8 mouse cellular contexts compared by ENCODE assay signal in genomic region chr4:133370298-133371274, GRCm38 (mm10). TPM values are rescaled to one million over a fixed set of nuclear protein-coding genes. Genes with fewer than 3 reads are reported as not detected.
DNase-seq lines count a peak whose midpoint lies in the region; ATAC-seq and TF ChIP-seq lines count a peak whose summit lies in the region.

No protein-coding gene starts in this region.

- ATAC-seq in heart, postnatal 0 days (ENCODE audit: insufficient read depth, low read depth) = no peak
- ATAC-seq in megakaryocyte-erythroid progenitor cell, adult 5-6 weeks (replicated peaks; ENCODE audit: low FRiP score, low TSS enrichment, poor library complexity, severe bottlenecking) = 0 out of 2 replicates have a peak, but pooled peaks have one; percentile 8

- peak overlapping the region; percentile 89 for H3K9ac ChIP-seq in heart, postnatal 0 days (replicated peaks; ENCODE audit: low read depth, low read length)

- H3K4me3 ChIP-seq in thymus, adult 2 months (ENCODE audit: control insufficient read depth, insufficient read depth, low read length) = peak overlapping the region; percentile 81
- peak overlapping the region; percentile 95 for H3K4me3 ChIP-seq in heart, postnatal 0 days (ENCODE audit: low read depth, low read length)

- no peak overlapping the region; the same call in 1 of the 2 replicates for H3K27ac ChIP-seq in thymus, adult 2 months (ENCODE audit: control insufficient read depth, insufficient read depth, low read length)
- H3K27ac ChIP-seq in heart, postnatal 0 days (ENCODE audit: low read depth) = peak overlapping the region; percentile 88

- TF ChIP-seq EP300 in heart, postnatal 0 days (IDR thresholded peaks at IDR 0.05; ENCODE audit: low read depth) = no peak

- peak; percentile 48 for DNase-seq in cerebellum, adult 11-12 months
- DNase-seq in cerebellum, adult 8-10 months = no peak
- DNase-seq in thymus, adult 2 months = no peak
- no peak for DNase-seq in thymus, postnatal 36 days
- no peak for DNase-seq in heart, postnatal 0 days (ENCODE audit: low spot score)
- DNase-seq in layer of hippocampus, adult 18-20 months (ENCODE audit: low spot score in 2 of 2) = no peak
- no peak for DNase-seq in layer of hippocampus, adult 9-11 months

- peaks cover 34% of the 10 kb centered on the region for H3K4me1 ChIP-seq in thymus, adult 2 months (replicated peaks; ENCODE audit: control insufficient read depth, insufficient read depth, low read length)
- peaks cover 35% of the 10 kb centered on the region for H3K4me1 ChIP-seq in heart, postnatal 0 days (ENCODE audit: control insufficient read depth, insufficient read depth)

- TF ChIP-seq CTCF in thymus, adult 2 months (IDR thresholded peaks at IDR 0.05; ENCODE audit: borderline replicate concordance, control insufficient read depth, extremely low read depth, insufficient read depth, low read length, poor library complexity) = no peak
- no peak for TF ChIP-seq CTCF in heart, postnatal 0 days (IDR thresholded peaks at IDR 0.05; ENCODE audit: low read depth)

- 40% methylated on average over 22 of the region's 22 CpGs for WGBS in thymus, adult 2 months
- whole genome bisulfite sequencing in heart, postnatal 0 days = 59% methylated on average over 22 of the region's 22 CpGs

- peak overlapping the region; percentile 90 for H3K4me2 ChIP-seq in heart, postnatal 0 days (ENCODE audit: low read depth, low read length)

- no peak for TF ChIP-seq POLR2A in thymus, adult 2 months (IDR thresholded peaks at IDR 0.05; ENCODE audit: control insufficient read depth, extremely low read depth, insufficient read depth, low read length, poor library complexity)

- no peaks in the 10 kb centered on the region for H3K27me3 ChIP-seq in thymus, adult 2 months (ENCODE audit: control insufficient read depth, insufficient read depth, low read length)
- H3K27me3 ChIP-seq in heart, postnatal 0 days (ENCODE audit: control insufficient read depth, insufficient read depth, low read length) = no peaks in the 10 kb centered on the region

- H3K36me3 ChIP-seq in thymus, adult 2 months (ENCODE audit: control insufficient read depth, insufficient read depth, low read length) = no peaks in the 10 kb centered on the region
- no peaks in the 10 kb centered on the region; the same call in 1 of the 2 replicates for H3K36me3 ChIP-seq in heart, postnatal 0 days (replicated peaks; ENCODE audit: control insufficient read depth, insufficient read depth, low read length)

- H3K9me3 ChIP-seq in heart, postnatal 0 days (replicated peaks; ENCODE audit: control insufficient read depth, low read length) = no peaks in the 10 kb centered on the region

RNA-seq across cellular contexts. Expression of gene Slc9a1, which starts 1.1 kb away (rescaled TPM):
- polyA plus RNA-seq in thymus, adult 2 months (2012; rRNA removed) = 77.9 and 89.8 TPM in 2 replicates
- 15.8 and 30.8 TPM in 2 replicates for total RNA-seq in heart, postnatal 0 days (2014; rRNA removed; ENCODE audit: low replicate concordance)
- polyA plus RNA-seq in heart, postnatal 0 days (2015; fragmentation: Nextera tagmentation; extraction: Ambion mirVana) = 4.0 and 4.4 TPM in 2 replicates
- 31.8 and 33.1 TPM in 2 replicates for total RNA-seq in megakaryocyte-erythroid progenitor cell, adult 5-6 weeks (2014; fragmentation: Nextera tagmentation)
- 5.8 and 13.7 TPM in 2 replicates for total RNA-seq in megakaryocyte-erythroid progenitor cell, adult 5-6 weeks (2017)
- 10 to 100 TPM; 62.2 to 62.9 TPM for total RNA-seq in layer of hippocampus, adult 18-20 months (2021)

RNA-seq across cellular contexts. Expression of gene Wdtc1, which starts 17.3 kb away (rescaled TPM):
- polyA plus RNA-seq in thymus, adult 2 months (2012; rRNA removed) = 107 and 124 TPM in 2 replicates
- 30.2 and 39.9 TPM in 2 replicates for total RNA-seq in heart, postnatal 0 days (2014; rRNA removed; ENCODE audit: low replicate concordance)
- polyA plus RNA-seq in heart, postnatal 0 days (2015; fragmentation: Nextera tagmentation; extraction: Ambion mirVana) = 9.3 and 9.6 TPM in 2 replicates
- 15.3 and 18.6 TPM in 2 replicates for total RNA-seq in megakaryocyte-erythroid progenitor cell, adult 5-6 weeks (2014; fragmentation: Nextera tagmentation)
- total RNA-seq in megakaryocyte-erythroid progenitor cell, adult 5-6 weeks (2017) = 7.5 and 8.0 TPM in 2 replicates
- total RNA-seq in layer of hippocampus, adult 18-20 months (2021) = 10 to 100 TPM; 79.6 to 83.1 TPM
